In genomic region chr1:91444841-91445830, GRCm38 (mm10) we compare ENCODE assay signal across 10 mouse cellular contexts. TPM values are rescaled to one million over a fixed set of nuclear protein-coding genes. Genes with fewer than 3 reads are reported as not detected.
DNase-seq lines count a peak whose midpoint lies in the region; ATAC-seq lines count a peak whose summit lies in the region.
"Had no signal": no experiment of that assay in that cellular context is flagged by ENCODE, and none has a peak within 500 bp of the region (broad histone marks: within the 10 kb centered on the region; RNA-seq: fewer than 3 reads in every experiment).

No protein-coding gene starts in this region.

- intact Hi-C loops in heart, postnatal 36 days (cut with DNase I), result no loop called here

- peak overlapping the region; percentile 39; the same call in 1 of the 2 replicates for H3K27ac ChIP-seq in heart, embryonic 10.5 days
- no peak overlapping the region for H3K27ac ChIP-seq in limb, embryonic 12.5 days
- H3K27ac ChIP-seq in limb, embryonic 10.5 days, result no peak overlapping the region
- peak overlapping the region; percentile 88 for H3K27ac ChIP-seq in heart, embryonic 16.5 days (ENCODE audit: low read length)
- H3K27ac ChIP-seq: midbrain, embryonic 13.5 days had no signal

- peaks cover 29% of the 10 kb centered on the region for H3K4me1 ChIP-seq in heart, embryonic 10.5 days
- H3K4me1 ChIP-seq in limb, embryonic 12.5 days (replicated peaks), result 0 out of 2 replicates have a peak, but pooled peaks cover 10% of the 10 kb centered on the region
- peaks cover 9% of the 10 kb centered on the region for H3K4me1 ChIP-seq in limb, embryonic 10.5 days
- peaks cover 34% of the 10 kb centered on the region for H3K4me1 ChIP-seq in heart, embryonic 16.5 days (ENCODE audit: control insufficient read depth, insufficient read depth, low read length)
- H3K4me1 ChIP-seq: midbrain, embryonic 13.5 days had no signal

- DNase-seq in heart, embryonic 10.5 days (ENCODE audit: low spot score), result no peak
- DNase-seq in heart, postnatal 36 days, result no peak
- no peak for DNase-seq in limb, embryonic 10.5 days (ENCODE audit: low spot score)
- DNase-seq in adrenal gland, postnatal 10 days, result peak; percentile 53
- no peak for DNase-seq in embryo, embryonic 11 days
- no peak for DNase-seq in thymus, postnatal 0 days (ENCODE audit: low spot score)
- DNase-seq: cerebellum, postnatal 36 days had no signal

- peaks cover 37% of the 10 kb centered on the region for H3K36me3 ChIP-seq in heart, embryonic 10.5 days
- peaks cover 16% of the 10 kb centered on the region for H3K36me3 ChIP-seq in limb, embryonic 12.5 days
- H3K36me3 ChIP-seq in limb, embryonic 10.5 days, result peaks cover 16% of the 10 kb centered on the region
- peaks cover 23% of the 10 kb centered on the region for H3K36me3 ChIP-seq in heart, embryonic 16.5 days (ENCODE audit: control insufficient read depth, insufficient read depth)

- no peak overlapping the region for H3K4me3 ChIP-seq in heart, embryonic 10.5 days
- H3K4me3 ChIP-seq in limb, embryonic 12.5 days (replicated peaks), result no peak overlapping the region
- no peak overlapping the region for H3K4me3 ChIP-seq in limb, embryonic 10.5 days
- H3K4me3 ChIP-seq in heart, embryonic 16.5 days (ENCODE audit: low read length), result no peak overlapping the region
- H3K4me3 ChIP-seq: midbrain, embryonic 13.5 days had no signal

- H3K4me2 ChIP-seq in limb, embryonic 12.5 days, result no peak overlapping the region
- H3K4me2 ChIP-seq in heart, embryonic 16.5 days (ENCODE audit: low read depth, low read length), result no peak overlapping the region
- H3K4me2 ChIP-seq: midbrain, embryonic 13.5 days had no signal

- ATAC-seq in limb, embryonic 12.5 days (ENCODE audit: insufficient number of reproducible peaks, insufficient read depth, low FRiP score, low TSS enrichment, low read depth), result no peak
- ATAC-seq in heart, embryonic 16.5 days (replicated peaks; ENCODE audit: extremely low read depth, insufficient read depth, low FRiP score), result no peak
- ATAC-seq: midbrain, embryonic 13.5 days had no signal

- no peaks in the 10 kb centered on the region for H3K27me3 ChIP-seq in heart, embryonic 10.5 days (ENCODE audit: insufficient read depth, poor library complexity, severe bottlenecking)
- no peaks in the 10 kb centered on the region; the same call in 1 of the 2 replicates for H3K27me3 ChIP-seq in limb, embryonic 12.5 days
- no peaks in the 10 kb centered on the region for H3K27me3 ChIP-seq in limb, embryonic 10.5 days (ENCODE audit: low read depth, poor library complexity, severe bottlenecking)
- H3K27me3 ChIP-seq in heart, embryonic 16.5 days (ENCODE audit: control insufficient read depth, insufficient read depth, low read length), result no peaks in the 10 kb centered on the region
- H3K27me3 ChIP-seq: midbrain, embryonic 13.5 days had no signal

- 90% methylated on average over 17 of the region's 17 CpGs for WGBS in heart, embryonic 10.5 days
- 88% methylated on average over 17 of the region's 17 CpGs for WGBS in limb, embryonic 12.5 days
- WGBS in limb, embryonic 10.5 days, result 93% methylated on average over 17 of the region's 17 CpGs
- 87% methylated on average over 17 of the region's 17 CpGs for WGBS in heart, embryonic 16.5 days

- H3K9ac ChIP-seq in limb, embryonic 12.5 days (replicated peaks), result 0 out of 2 replicates have a peak overlapping the region, but pooled peaks have one; percentile 12
- H3K9ac ChIP-seq in heart, embryonic 16.5 days (ENCODE audit: low read length), result peak overlapping the region; percentile 37; the same call in 1 of the 2 replicates
- H3K9ac ChIP-seq: midbrain, embryonic 13.5 days had no signal

- 0 out of 2 replicates have a peak, but pooled peaks cover 3% of the 10 kb centered on the region for H3K9me3 ChIP-seq in heart, embryonic 10.5 days
- peaks cover 8% of the 10 kb centered on the region for H3K9me3 ChIP-seq in limb, embryonic 12.5 days
- H3K9me3 ChIP-seq in limb, embryonic 10.5 days (replicated peaks), result no peaks in the 10 kb centered on the region
- H3K9me3 ChIP-seq in heart, embryonic 16.5 days (replicated peaks; ENCODE audit: control insufficient read depth, low read length), result peaks cover 6% of the 10 kb centered on the region

RNA-seq across cellular contexts. Expression of gene Per2, which starts 14.0 kb away (rescaled TPM):
- polyA plus RNA-seq in heart, embryonic 10.5 days (2016; fragmentation: Nextera tagmentation; extraction: Ambion mirVana), result 3.2 and 4.9 TPM in 2 replicates
- 10 to 100 TPM in 1 of 2 experiments, 1 to 10 TPM in 1; 7.9 to 13.5 TPM for total RNA-seq in heart, postnatal 36 days (2021)
- polyA plus RNA-seq in limb, embryonic 12.5 days (2016; fragmentation: Nextera tagmentation; extraction: Ambion mirVana), result 1.9 and 2.1 TPM in 2 replicates
- polyA plus RNA-seq in limb, embryonic 10.5 days (2016; fragmentation: Nextera tagmentation; extraction: Ambion mirVana), result 1.8 and 2.4 TPM in 2 replicates
- 10 to 100 TPM; 15.6 to 37.9 TPM for total RNA-seq in adrenal gland, postnatal 10 days (2021)
- polyA plus RNA-seq in heart, embryonic 16.5 days (2015; fragmentation: Nextera tagmentation; extraction: Ambion mirVana), result 4.9 and 6.2 TPM in 2 replicates
- 0.95 and 1.1 TPM in 2 replicates for polyA plus RNA-seq in thymus, postnatal 0 days (2015; fragmentation: Nextera tagmentation; extraction: Ambion mirVana)

RNA-seq across cellular contexts. Expression of gene Hes6, which starts 31.3 kb away (rescaled TPM):
- polyA plus RNA-seq in heart, embryonic 10.5 days (2016; fragmentation: Nextera tagmentation; extraction: Ambion mirVana), result 70.6 and 74.2 TPM in 2 replicates
- total RNA-seq in heart, postnatal 36 days (2021), result 10 to 100 TPM; 18.0 to 20.1 TPM
- polyA plus RNA-seq in limb, embryonic 12.5 days (2016; fragmentation: Nextera tagmentation; extraction: Ambion mirVana), result 121 and 127 TPM in 2 replicates
- polyA plus RNA-seq in limb, embryonic 10.5 days (2016; fragmentation: Nextera tagmentation; extraction: Ambion mirVana), result 86.2 and 111 TPM in 2 replicates
- total RNA-seq in adrenal gland, postnatal 10 days (2021), result 100 to 1,000 TPM in 1 of 2 experiments, 10 to 100 TPM in 1; 49.5 to 137 TPM
- polyA plus RNA-seq in heart, embryonic 16.5 days (2015; fragmentation: Nextera tagmentation; extraction: Ambion mirVana), result 105 and 117 TPM in 2 replicates
- polyA plus RNA-seq in thymus, postnatal 0 days (2015; fragmentation: Nextera tagmentation; extraction: Ambion mirVana), result 216 and 236 TPM in 2 replicates

RNA-seq across cellular contexts. Expression of gene Ilkap, which starts 46.5 kb away (rescaled TPM):
- polyA plus RNA-seq in heart, embryonic 10.5 days (2016; fragmentation: Nextera tagmentation; extraction: Ambion mirVana), result 132 and 152 TPM in 2 replicates
- 10 to 100 TPM; 47.4 to 51.9 TPM for total RNA-seq in heart, postnatal 36 days (2021)
- 178 and 186 TPM in 2 replicates for polyA plus RNA-seq in limb, embryonic 12.5 days (2016; fragmentation: Nextera tagmentation; extraction: Ambion mirVana)
- 185 and 190 TPM in 2 replicates for polyA plus RNA-seq in limb, embryonic 10.5 days (2016; fragmentation: Nextera tagmentation; extraction: Ambion mirVana)
- total RNA-seq in adrenal gland, postnatal 10 days (2021), result 10 to 100 TPM; 82.9 to 83.7 TPM
- polyA plus RNA-seq in heart, embryonic 16.5 days (2015; fragmentation: Nextera tagmentation; extraction: Ambion mirVana), result 112 and 113 TPM in 2 replicates
- 129 and 133 TPM in 2 replicates for polyA plus RNA-seq in thymus, postnatal 0 days (2015; fragmentation: Nextera tagmentation; extraction: Ambion mirVana)

RNA-seq across cellular contexts. Expression of gene Traf3ip1, which starts 49.3 kb away (rescaled TPM):
- polyA plus RNA-seq in heart, embryonic 10.5 days (2016; fragmentation: Nextera tagmentation; extraction: Ambion mirVana), result 6.1 and 7.3 TPM in 2 replicates
- 1 to 10 TPM; 4.6 to 5.4 TPM for total RNA-seq in heart, postnatal 36 days (2021)
- polyA plus RNA-seq in limb, embryonic 12.5 days (2016; fragmentation: Nextera tagmentation; extraction: Ambion mirVana), result 11.8 and 12.2 TPM in 2 replicates
- polyA plus RNA-seq in limb, embryonic 10.5 days (2016; fragmentation: Nextera tagmentation; extraction: Ambion mirVana), result 12.5 and 12.9 TPM in 2 replicates
- total RNA-seq in adrenal gland, postnatal 10 days (2021), result 1 to 10 TPM; 8.0 to 9.1 TPM
- polyA plus RNA-seq in heart, embryonic 16.5 days (2015; fragmentation: Nextera tagmentation; extraction: Ambion mirVana), result 5.5 and 5.7 TPM in 2 replicates
- polyA plus RNA-seq in thymus, postnatal 0 days (2015; fragmentation: Nextera tagmentation; extraction: Ambion mirVana), result 4.6 and 5.1 TPM in 2 replicates

Comparison
In these comparisons a context has a peak if more than half of its experiments do, and no peak if none do; other contexts are left out.
1. H3K27ac ChIP-seq: peak in heart, embryonic 10.5 days (single experiment) and heart, embryonic 16.5 days (single experiment); none in limb, embryonic 12.5 days (single experiment) and limb, embryonic 10.5 days (single experiment).